Comparison of ENCODE assay signal across 9 mouse cellular contexts in the genomic region with DNA sequence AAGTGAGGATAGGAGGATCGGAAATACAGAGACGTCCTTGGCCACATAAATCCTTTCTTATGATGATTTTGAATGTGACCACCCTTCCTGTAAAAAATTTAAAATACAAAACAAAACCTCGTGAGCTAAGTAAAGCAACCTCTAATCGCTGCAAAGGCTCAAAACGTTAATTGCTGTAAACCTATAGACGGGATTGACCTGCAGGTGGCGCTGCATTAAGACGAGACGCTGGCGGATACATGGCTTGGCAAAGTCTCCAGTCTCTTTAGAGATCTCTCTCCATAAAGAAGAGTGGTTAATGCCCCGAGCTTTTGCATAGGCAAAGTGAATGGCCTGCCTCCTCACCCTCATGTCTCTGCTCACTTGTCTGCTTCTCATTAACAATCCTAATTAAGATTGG. TPM values are rescaled to one million over a fixed set of nuclear protein-coding genes. Genes with fewer than 3 reads are reported as not detected.
DNase-seq lines count a peak whose midpoint lies in the region; ATAC-seq and TF ChIP-seq lines count a peak whose summit lies in the region.
"Had no signal": no experiment of that assay in that cellular context is flagged by ENCODE, and none has a peak within 500 bp of the region (broad histone marks: within the 10 kb centered on the region; RNA-seq: fewer than 3 reads in every experiment).

No protein-coding gene starts in this region.

- TF ChIP-seq EP300 in CH12.LX (IDR thresholded peaks at IDR 0.05; ENCODE audit: low read length) = no peak

- H3K36me3 ChIP-seq in CH12.LX (replicated peaks in 1 of 2; ENCODE audit: control insufficient read depth in 1 of 2, insufficient read depth in 1 of 2, low read length in 1 of 2) = no peaks in the 10 kb centered on the region
- H3K36me3 ChIP-seq in midbrain, embryonic 14.5 days (ENCODE audit: control insufficient read depth, insufficient read depth, low read length) = no peaks in the 10 kb centered on the region

- TF ChIP-seq POLR2A in cerebellum, adult 2 months (IDR thresholded peaks at IDR 0.05; ENCODE audit: borderline replicate concordance, insufficient read depth, low read length) = no peak
- TF ChIP-seq POLR2A in CH12.LX (IDR thresholded peaks at IDR 0.05; ENCODE audit: low read depth, low read length) = no peak

- peak; percentile 34 for TF ChIP-seq RAD21 in CH12.LX (IDR thresholded peaks at IDR 0.05; ENCODE audit: low read depth, low read length)

- H3K27ac ChIP-seq in cerebellum, adult 2 months (ENCODE audit: insufficient read depth, low read length) = no peak overlapping the region
- no peak overlapping the region for H3K27ac ChIP-seq in CH12.LX (ENCODE audit: insufficient read depth, low read depth)
- no peak overlapping the region for H3K27ac ChIP-seq in midbrain, embryonic 14.5 days (replicated peaks; ENCODE audit: low read depth, low read length)

- H3K4me3 ChIP-seq in cerebellum, adult 2 months (replicated peaks; ENCODE audit: insufficient read depth, low read depth, low read length) = no peak overlapping the region
- H3K4me3 ChIP-seq in CH12.LX (replicated peaks in 1 of 3; ENCODE audit: low read depth in 2 of 3, low read length in 2 of 3, poor library complexity in 1 of 3) = no peak overlapping the region
- H3K4me3 ChIP-seq in midbrain, embryonic 14.5 days (replicated peaks; ENCODE audit: low read depth, low read length) = no peak overlapping the region

- H3K4me1 ChIP-seq in cerebellum, adult 2 months (ENCODE audit: control insufficient read depth, insufficient read depth, low read length) = no peaks in the 10 kb centered on the region
- no peaks in the 10 kb centered on the region for H3K4me1 ChIP-seq in CH12.LX (ENCODE audit: control insufficient read depth in 1 of 2, insufficient read depth in 2 of 2)
- H3K4me1 ChIP-seq in midbrain, embryonic 14.5 days (ENCODE audit: control insufficient read depth, insufficient read depth, low read length) = peaks cover 4% of the 10 kb centered on the region; the same call in 1 of the 2 replicates

- DNase-seq in cerebellum, adult 2 months = peak in 1 of 2 experiments; percentile 28
- no peak for DNase-seq in cerebellum, adult 9-11 months
- DNase-seq in CH12.LX (ENCODE audit: extremely low read depth) = peak; percentile 35
- DNase-seq in cerebellum, adult 9-10 months = peak; percentile 4
- peak; percentile 64 for DNase-seq in layer of hippocampus, adult 11-12 months (ENCODE audit: low spot score)
- peak; percentile 85 for DNase-seq in midbrain, embryonic 14.5 days
- DNase-seq in spleen, postnatal 14 days (ENCODE audit: low spot score in 2 of 2) = no peak
- no peak for DNase-seq in heart, adult 11 months

- in situ Hi-C loops in CH12.LX (cut with MboI; ENCODE audit: low pct_ligation_motif_present, low pct_unique_long_range_greater_than_20kb, low sequenced_read_pairs) = no loop called here

- H3K9me3 ChIP-seq in CH12.LX (replicated peaks; ENCODE audit: low read length) = no peaks in the 10 kb centered on the region
- no peaks in the 10 kb centered on the region for H3K9me3 ChIP-seq in midbrain, embryonic 14.5 days (ENCODE audit: control insufficient read depth, low read length)

- H3K79me2 ChIP-seq in CH12.LX (replicated peaks; ENCODE audit: control insufficient read depth, extremely low read depth, insufficient read depth, poor library complexity, severe bottlenecking) = no peaks in the 10 kb centered on the region

- ATAC-seq in midbrain, embryonic 14.5 days (ENCODE audit: low FRiP score, low TSS enrichment) = no peak

- dilution Hi-C loops in CH12.LX (cut with MboI; ENCODE audit: extremely low pct_ligation_motif_present, extremely low pct_unique_long_range_greater_than_20kb, low sequenced_read_pairs) = no loop called here

- H3K27me3 ChIP-seq in cerebellum, adult 2 months (ENCODE audit: control insufficient read depth, insufficient read depth, low read length) = no peaks in the 10 kb centered on the region; the same call in 1 of the 2 replicates
- H3K27me3 ChIP-seq in CH12.LX (replicated peaks) = peaks cover 79% of the 10 kb centered on the region
- H3K27me3 ChIP-seq in midbrain, embryonic 14.5 days (ENCODE audit: control insufficient read depth, insufficient read depth, low read length) = peaks cover 4% of the 10 kb centered on the region; the same call in 1 of the 2 replicates

- H3K4me2 ChIP-seq in CH12.LX (ENCODE audit: insufficient read depth, low read depth, poor library complexity, severe bottlenecking) = no peak overlapping the region
- no peak overlapping the region for H3K4me2 ChIP-seq in midbrain, embryonic 14.5 days (ENCODE audit: low read length)

- no peak overlapping the region for H3K9ac ChIP-seq in CH12.LX (ENCODE audit: insufficient read depth, low read depth)
- no peak overlapping the region for H3K9ac ChIP-seq in midbrain, embryonic 14.5 days (replicated peaks; ENCODE audit: low read length)

- 14% methylated on average over 11 of the region's 11 CpGs for WGBS in cerebellum, adult 2 months
- 13% methylated on average over 11 of the region's 11 CpGs for WGBS in midbrain, embryonic 14.5 days

- peak; percentile 14; the same call in 1 of the 2 replicates for TF ChIP-seq CTCF in cerebellum, adult 2 months (IDR thresholded peaks at IDR 0.05; ENCODE audit: borderline replicate concordance, insufficient read depth, low read depth, low read length)
- TF ChIP-seq CTCF in CH12.LX (conservative IDR thresholded peaks at IDR 0.05 in 1 of 2, IDR thresholded peaks at IDR 0.05 in 1 of 2; ENCODE audit: low read depth in 2 of 2, low read length in 2 of 2) = peak; percentile 46 to 70

TF ChIP-seq in CH12.LX, 34 proteins besides CTCF, POLR2A, EP300 and RAD21:
- no peak for TF ChIP-seq NRF1 (IDR thresholded peaks at IDR 0.05; ENCODE audit: low read depth, low read length)
- no peak for TF ChIP-seq ETS1 (conservative IDR thresholded peaks at IDR 0.05; ENCODE audit: low read depth, low read length)
- TF ChIP-seq E2F4 (IDR thresholded peaks at IDR 0.05; ENCODE audit: insufficient replicate concordance, low read depth, low read length) = no peak
- peak; percentile 62 for TF ChIP-seq SMC3 (IDR thresholded peaks at IDR 0.05; ENCODE audit: low read depth, low read length)
- no peak for TF ChIP-seq TCF12 (IDR thresholded peaks at IDR 0.05; ENCODE audit: low read depth, low read length)

RNA-seq across cellular contexts. Expression of a gene that starts 2.0 kb away (rescaled TPM):
- 3.2 and 3.4 TPM in 2 replicates for polyA plus RNA-seq in cerebellum, adult 2 months (2012; rRNA removed)
- total RNA-seq in CH12.LX (2012; rRNA removed) (not detected in 2 replicates), CH12.LX (2014; rRNA removed) (not detected in 2 replicates)
- not detected in 2 replicates for polyA plus RNA-seq in CH12.LX (2012; ENCODE audit: insufficient read length, low read depth)
- 15.0 and 15.5 TPM in 2 replicates for polyA plus RNA-seq in midbrain, embryonic 14.5 days (2014; fragmentation: Nextera tagmentation; extraction: Ambion mirVana)
- polyA plus RNA-seq: C2C12 had no signal

Comparison
In these comparisons a context has a peak if more than half of its experiments do, and no peak if none do; other contexts are left out.
1. DNase-seq: peak in CH12.LX (single experiment), cerebellum, adult 9-10 months (single experiment), layer of hippocampus, adult 11-12 months (single experiment) and midbrain, embryonic 14.5 days (single experiment); none in cerebellum, adult 9-11 months (single experiment), spleen, postnatal 14 days (0 of 2) and heart, adult 11 months (single experiment).